Mouse (Mus musculus) lung, embryonic 16.5 days (tissue): ENCODE data around the gene Dpysl5. TPM values are rescaled to one million over a fixed set of nuclear protein-coding genes. Genes with fewer than 3 reads are reported as not detected.

Experiments
- ATAC-seq: fragments of 200-750 bp; cut with Nextera tagmentation; 2 replicates; pipeline ENCODE4 v1.8.0; 2017; ENCODE audit warnings: low read depth, mild to moderate bottlenecking, moderate library complexity
- H3K27ac ChIP-seq: fragments of 300-500 bp; sonication (generic); 2 replicates; pipeline ENCODE4 v1.5.1; 2014; ENCODE audit warnings: mild to moderate bottlenecking, control low read depth, low read length
- H3K27me3 ChIP-seq: fragments of 300-500 bp; sonication (generic); 2 replicates; pipeline ENCODE4 v1.6.1; 2014; ENCODE audit warnings: low read depth, low read length, mixed read lengths; ENCODE audit not compliant: control insufficient read depth, insufficient read depth
- H3K36me3 ChIP-seq: fragments of 300-500 bp; sonication (generic); 2 replicates; pipeline ENCODE4 v1.6.1; 2014; ENCODE audit warnings: low read length; ENCODE audit not compliant: control insufficient read depth, insufficient read depth
- H3K4me1 ChIP-seq: fragments of 300-500 bp; sonication (generic); replicated peaks from 2 replicates; pipeline ENCODE4 v1.6.1; 2014; ENCODE audit warnings: low read length, mixed read lengths; ENCODE audit not compliant: control insufficient read depth, insufficient read depth
- H3K4me2 ChIP-seq: fragments of 300-500 bp; sonication (generic); 2 replicates; pipeline ENCODE4 v1.6.1; 2014; ENCODE audit warnings: low read depth, low read length, control low read depth
- H3K4me3 ChIP-seq: fragments of 300-500 bp; sonication (generic); 2 replicates; pipeline ENCODE4 v1.5.1; 2014; ENCODE audit warnings: mild to moderate bottlenecking, low read length, control low read depth
- H3K9ac ChIP-seq: fragments of 300-500 bp; sonication (generic); 2 replicates; pipeline ENCODE4 v1.6.1; 2014; ENCODE audit warnings: low read length, control low read depth
- H3K9me3 ChIP-seq: fragments of 300-500 bp; sonication (generic); 2 replicates; pipeline ENCODE4 v1.6.1; 2016; ENCODE audit warnings: low read length; ENCODE audit not compliant: control insufficient read depth
- WGBS: fragments of 180-500 bp; shearing (Covaris S2); extraction: QIAGEN DNeasy Blood & Tissue Kit; methylation state at CpG from one replicate; pipeline ENCODE4 v1.1.7; 2014; 5-methylcytosine and 5-hydroxymethylcytosine counted together
- polyA plus RNA-seq: library from polyadenylated mRNA; unstranded; fragments of >200 nt; fragmentation: Nextera tagmentation; extraction: Ambion mirVana; gene quantifications from 2 replicates; pipeline ENCODE4 v1.2.1, GENCODE M21; 2015

Gene Dpysl5
- polyA plus RNA-seq, 1 experiment from 2014 or later = 4.7 TPM

DNA sequence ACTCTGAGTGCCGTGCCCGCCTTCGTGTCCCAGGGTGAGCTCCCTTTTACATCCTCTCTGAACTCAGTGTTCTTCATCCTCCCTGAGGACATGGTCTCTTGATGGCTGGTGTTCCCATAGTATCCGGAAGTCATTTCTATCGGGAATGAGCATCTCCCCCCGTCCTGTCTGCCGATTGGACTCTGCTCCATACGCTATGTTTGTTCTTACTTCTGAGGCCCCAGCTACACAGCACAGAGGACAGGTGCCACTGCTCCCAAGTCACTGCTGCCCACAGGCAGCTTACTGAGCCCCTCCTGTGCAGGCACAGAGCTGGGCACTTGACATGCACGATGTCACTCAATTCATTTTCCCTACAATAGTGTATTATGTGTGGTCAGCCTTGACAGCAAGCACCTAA is 57.7 kb downstream of the Dpysl5 start:
- Histone ChIP-seq H3K9ac (no peak overlapping the region), H3K9me3 (no peaks in the 10 kb centered on the region), H3K27ac (peak overlapping the region; percentile 80), H3K4me3 (no peak overlapping the region), H3K4me2 (no peak overlapping the region), H3K27me3 (no peaks in the 10 kb centered on the region), H3K4me1 (peaks cover 31% of the 10 kb centered on the region), H3K36me3 (no peaks in the 10 kb centered on the region)
- ATAC-seq = peak; percentile 18; the same call in 1 of the 2 replicates
- WGBS = 54% methylated on average over 9 of the region's 9 CpGs

DNA sequence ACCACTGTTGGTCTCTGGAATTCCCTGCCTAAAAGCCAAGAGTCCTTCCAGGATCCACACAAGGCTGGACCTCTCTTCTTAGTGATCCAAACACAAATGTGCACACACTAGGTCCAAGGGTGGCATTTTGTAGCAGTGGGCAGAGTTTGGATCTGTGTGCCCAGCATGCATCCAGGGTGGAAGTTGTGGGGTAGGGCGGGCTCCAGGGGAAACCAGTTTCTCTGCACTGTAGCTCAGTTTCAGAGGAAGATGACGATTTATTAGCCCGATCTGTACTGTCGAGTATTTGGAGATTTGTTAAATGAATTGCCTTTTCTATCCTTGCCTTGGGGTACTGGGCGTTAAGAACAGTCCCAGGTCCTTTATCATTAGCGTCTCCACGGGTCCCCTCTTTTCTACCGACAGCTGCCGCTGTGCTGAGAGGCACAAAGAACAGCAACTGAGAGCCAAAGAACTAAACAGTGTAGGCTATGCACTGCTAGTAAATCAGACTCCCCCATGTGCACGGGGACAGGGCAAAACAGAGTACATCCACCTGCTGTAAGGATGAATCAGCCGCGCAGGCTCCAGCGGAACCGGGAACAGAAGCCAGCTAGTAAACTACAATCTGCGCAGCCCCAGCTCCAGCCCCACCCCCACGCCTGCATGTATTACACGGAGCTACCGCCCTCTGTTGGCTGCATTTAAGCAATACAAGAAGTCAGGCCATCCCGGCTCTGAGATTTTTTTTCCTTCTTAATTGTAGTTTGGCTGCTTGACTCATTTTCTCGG is 63.4 kb downstream of the Dpysl5 start:
- Histone ChIP-seq H3K4me3 (peak overlapping the region; percentile 35), H3K4me1 (peaks cover 8% of the 10 kb centered on the region), H3K9me3 (no peaks in the 10 kb centered on the region), H3K9ac (peak overlapping the region; percentile 55; the same call in 1 of the 2 replicates), H3K27ac (no peak overlapping the region), H3K36me3 (no peaks in the 10 kb centered on the region), H3K27me3 (peaks cover 3% of the 10 kb centered on the region; the same call in 1 of the 2 replicates), H3K4me2 (peak overlapping the region; percentile 72)
- peak; percentile 89 for ATAC-seq
- WGBS = 9% methylated on average over 20 of the region's 20 CpGs

DNA sequence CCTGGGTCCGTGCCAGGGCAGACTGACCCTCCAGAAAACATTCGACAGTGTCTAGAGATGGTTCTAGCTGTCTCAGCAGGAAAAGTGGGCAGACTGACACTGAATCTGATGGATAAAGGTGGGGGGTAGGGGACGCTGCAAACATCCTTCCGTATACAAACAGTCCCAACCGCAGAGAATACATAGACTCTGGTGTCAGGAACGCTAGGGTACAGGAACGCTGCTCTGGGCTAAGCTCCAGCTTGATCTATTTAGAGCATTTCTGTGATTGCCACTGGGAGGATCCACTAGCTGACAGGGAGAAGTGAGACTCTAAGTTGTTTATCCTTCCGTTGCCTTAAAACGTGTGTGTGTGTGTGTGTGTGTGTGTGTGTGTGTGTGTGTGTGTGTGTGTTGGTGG is 69.3 kb downstream of the Dpysl5 start:
- Histone ChIP-seq H3K36me3 (no peaks in the 10 kb centered on the region), H3K27me3 (no peaks in the 10 kb centered on the region), H3K9me3 (no peaks in the 10 kb centered on the region), H3K9ac (no peak overlapping the region), H3K4me2 (no peak overlapping the region), H3K27ac (no peak overlapping the region), H3K4me3 (no peak overlapping the region), H3K4me1 (no peaks in the 10 kb centered on the region; the same call in 1 of the 2 replicates)
- WGBS = 39% methylated on average over 9 of the region's 9 CpGs
- peak; percentile 79 for ATAC-seq

DNA sequence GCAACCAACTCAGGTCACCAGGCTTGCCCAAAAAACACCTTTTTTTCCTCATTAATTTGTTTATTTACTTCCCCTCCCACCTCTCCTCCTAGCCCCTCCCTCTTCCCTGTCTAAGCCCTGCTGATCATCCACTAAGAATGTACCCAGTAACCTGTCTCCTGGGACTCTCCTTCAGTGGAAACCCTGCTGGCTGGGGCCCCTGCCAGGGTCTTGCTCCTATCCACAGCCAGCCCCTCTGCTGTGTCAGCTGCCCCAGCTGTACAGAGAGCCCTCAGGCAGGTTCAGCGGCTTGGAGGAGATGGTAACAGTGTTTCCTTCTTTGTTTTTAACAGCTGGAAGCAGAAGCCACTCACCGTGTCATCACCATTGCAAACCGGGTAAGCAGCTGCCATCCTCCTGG is 69.8 kb downstream of the Dpysl5 start:
- Histone ChIP-seq H3K36me3 (no peaks in the 10 kb centered on the region), H3K27ac (no peak overlapping the region), H3K4me3 (no peak overlapping the region), H3K4me2 (no peak overlapping the region), H3K9me3 (no peaks in the 10 kb centered on the region), H3K27me3 (no peaks in the 10 kb centered on the region), H3K4me1 (no peaks in the 10 kb centered on the region; the same call in 1 of the 2 replicates), H3K9ac (no peak overlapping the region)
- WGBS = 75% methylated on average over 3 of the region's 3 CpGs
- ATAC-seq = peak; percentile 35

DNA sequence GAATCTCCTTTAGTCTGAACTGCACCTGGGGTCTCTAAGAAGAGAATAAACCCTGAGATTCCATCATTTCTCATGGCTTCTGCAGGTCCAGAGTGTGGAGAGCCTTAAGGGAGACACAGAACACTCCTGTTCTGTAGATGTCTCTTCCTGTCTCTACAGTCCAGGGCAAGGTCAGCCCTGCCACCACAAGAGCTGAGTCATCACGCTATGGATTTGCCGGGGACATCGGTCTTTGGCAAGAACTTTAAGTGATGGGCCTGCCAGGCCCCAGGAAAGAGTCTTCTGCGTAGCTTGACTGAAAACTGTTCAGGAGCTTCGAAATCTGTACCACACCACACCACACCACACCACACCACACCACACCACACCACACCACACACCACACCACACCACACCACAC is 76.0 kb downstream of the Dpysl5 start:
- H3K27ac ChIP-seq = no peak overlapping the region

DNA sequence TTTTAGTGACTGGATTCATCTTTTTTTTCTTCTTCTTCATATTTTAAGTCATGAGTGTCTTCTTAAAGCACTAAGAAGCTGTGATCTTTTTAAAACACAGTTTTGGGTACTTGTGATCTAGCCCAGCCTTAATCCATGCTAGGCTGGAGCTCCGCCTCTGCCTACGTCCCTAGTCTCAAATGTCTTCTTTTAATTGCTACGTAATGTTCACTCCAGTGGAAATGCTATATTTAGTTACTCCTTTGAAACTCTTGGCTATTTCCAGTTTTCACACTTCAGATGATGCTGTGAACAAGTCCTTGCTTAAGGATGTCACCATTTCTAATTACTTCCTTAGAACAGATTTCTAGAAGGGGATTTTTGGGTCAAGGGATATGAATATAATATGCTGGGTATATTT is 78.7 kb downstream of the Dpysl5 start:
- WGBS = 78% methylated on average over 3 of the region's 3 CpGs
- no peak overlapping the region for H3K4me3 ChIP-seq
- no peak for ATAC-seq
- H3K27ac ChIP-seq = no peak overlapping the region
- H3K9me3 ChIP-seq = no peaks in the 10 kb centered on the region
- no peaks in the 10 kb centered on the region for H3K27me3 ChIP-seq
- no peaks in the 10 kb centered on the region for H3K4me1 ChIP-seq
- no peak overlapping the region for H3K4me2 ChIP-seq
- no peaks in the 10 kb centered on the region for H3K36me3 ChIP-seq
- no peak overlapping the region for H3K9ac ChIP-seq

More for the DNA sequence above, 76.0 kb downstream of the Dpysl5 start:
- H3K4me1 ChIP-seq = no peaks in the 10 kb centered on the region
- no peak overlapping the region for H3K4me2 ChIP-seq
- WGBS = 90% methylated on average over 5 of the region's 5 CpGs
- H3K36me3 ChIP-seq = no peaks in the 10 kb centered on the region
- H3K27me3 ChIP-seq = no peaks in the 10 kb centered on the region
- ATAC-seq = no peak
- no peaks in the 10 kb centered on the region for H3K9me3 ChIP-seq
- no peak overlapping the region for H3K9ac ChIP-seq
- H3K4me3 ChIP-seq = no peak overlapping the region

DNA sequence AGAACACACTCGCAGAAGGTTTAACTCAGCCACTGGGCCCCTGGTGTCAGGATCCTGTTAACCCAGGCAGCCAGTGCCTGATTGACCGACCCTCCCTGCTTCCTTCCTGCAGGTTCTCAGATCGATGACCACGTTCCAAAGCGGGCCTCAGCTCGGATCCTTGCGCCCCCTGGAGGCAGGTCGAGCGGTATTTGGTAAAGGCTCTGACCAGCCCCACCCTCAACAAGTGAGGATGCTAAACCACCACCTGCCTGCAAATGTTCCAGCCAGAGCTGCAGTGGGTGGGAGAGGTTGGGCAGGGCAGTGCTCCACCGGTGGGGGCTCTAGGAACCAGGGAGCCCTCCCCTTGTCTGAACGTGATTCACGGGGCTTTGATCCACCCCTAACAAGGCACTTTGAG is 84.8 kb downstream of the Dpysl5 start:
- no peaks in the 10 kb centered on the region for H3K9me3 ChIP-seq
- H3K4me2 ChIP-seq = no peak overlapping the region
- ATAC-seq = peak; percentile 31
- H3K36me3 ChIP-seq = no peaks in the 10 kb centered on the region
- no peak overlapping the region for H3K9ac ChIP-seq
- H3K4me3 ChIP-seq = no peak overlapping the region
- 13% methylated on average over 12 of the region's 12 CpGs for WGBS
- no peak overlapping the region for H3K27ac ChIP-seq
- H3K4me1 ChIP-seq = peaks cover 16% of the 10 kb centered on the region; the same call in 1 of the 2 replicates
- no peaks in the 10 kb centered on the region for H3K27me3 ChIP-seq

DNA sequence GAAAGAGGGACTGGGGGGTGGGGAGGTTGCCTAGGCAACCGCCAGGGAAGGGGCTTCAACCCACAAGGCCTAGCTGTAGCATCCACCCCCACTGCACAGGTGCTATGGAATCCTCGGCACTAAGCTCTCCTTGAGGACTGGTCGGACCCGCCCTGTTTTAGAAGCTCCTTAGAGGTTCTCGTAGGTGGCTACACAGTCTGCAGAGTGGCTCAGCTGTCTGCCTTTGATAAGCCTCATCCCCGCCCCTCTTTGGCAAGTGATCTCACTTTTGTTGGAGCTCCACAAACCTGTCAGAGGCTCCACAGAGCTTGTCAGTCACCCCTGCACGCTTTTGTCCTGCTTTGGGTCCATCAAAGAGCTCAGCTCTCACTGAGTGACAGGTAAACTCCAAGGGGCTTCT is 86.1 kb downstream of the Dpysl5 start:
- H3K9me3 ChIP-seq = no peaks in the 10 kb centered on the region
- H3K4me2 ChIP-seq = no peak overlapping the region
- H3K27ac ChIP-seq = no peak overlapping the region
- ATAC-seq = peak; percentile 72
- WGBS = 56% methylated on average over 7 of the region's 7 CpGs
- H3K27me3 ChIP-seq = no peaks in the 10 kb centered on the region
- H3K4me1 ChIP-seq = peaks cover 18% of the 10 kb centered on the region; the same call in 1 of the 2 replicates
- H3K4me3 ChIP-seq = no peak overlapping the region
- no peak overlapping the region for H3K9ac ChIP-seq
- H3K36me3 ChIP-seq = no peaks in the 10 kb centered on the region

DNA sequence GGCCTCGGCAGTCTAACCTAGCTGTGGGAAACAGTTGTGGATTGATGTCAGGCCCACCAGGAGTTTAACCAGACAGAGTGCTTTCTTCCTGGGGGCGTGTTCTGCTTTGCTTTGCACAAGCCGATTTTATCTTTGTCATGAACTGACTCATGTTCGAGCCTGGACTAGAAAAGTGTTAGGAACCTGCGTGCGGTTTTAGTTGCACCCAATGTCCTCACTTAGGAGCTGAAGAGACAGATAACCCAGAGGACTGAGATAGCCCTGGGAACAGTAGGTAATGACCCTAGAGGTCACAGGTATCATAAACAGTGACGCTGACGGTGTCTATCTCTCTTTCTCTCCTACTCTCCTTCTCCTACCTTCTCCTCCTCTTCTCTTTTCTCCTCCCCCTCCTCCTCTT is 86.6 kb downstream of the Dpysl5 start:
- Histone ChIP-seq H3K27ac (no peak overlapping the region), H3K36me3 (no peaks in the 10 kb centered on the region), H3K27me3 (no peaks in the 10 kb centered on the region), H3K4me2 (no peak overlapping the region), H3K9me3 (no peaks in the 10 kb centered on the region), H3K4me3 (no peak overlapping the region), H3K9ac (no peak overlapping the region), H3K4me1 (peaks cover 22% of the 10 kb centered on the region; the same call in 1 of the 2 replicates)
- 55% methylated on average over 8 of the region's 8 CpGs for WGBS
- no peak for ATAC-seq
